Mouse (Mus musculus) heart, adult 2 months (tissue): ENCODE results near the gene Vwa1.

Experiments used
- CTCF ChIP-seq: fragments of 200-600 bp; IDR thresholded peaks from 2 replicates; pipeline ENCODE4 v1.8.1; 2022; ENCODE audit warnings: antibody characterized with exemption, mild to moderate bottlenecking, moderate library complexity
- POLR2A ChIP-seq: fragments of 200-500 bp; IDR thresholded peaks from 2 replicates; pipeline ENCODE4 v1.6.1; 2011; ENCODE audit warnings: mild to moderate bottlenecking, low read depth, low read length, control low read depth; ENCODE audit not compliant: insufficient read depth

- no peak for TF ChIP-seq CTCF
- peak; percentile 49; the same call in 1 of the 2 replicates for TF ChIP-seq POLR2A
Observed at GRCm38 (mm10) chr4:155780895-155781294, 6.4 kb upstream of the Vwa1 start.
